Mouse (Mus musculus) heart, postnatal 0 days (tissue): ENCODE measurements at regions not wholly inside any gene's neighbourhood (a gene's known extent, or its start where the extent isn't known, plus 50 kb on each side); places are given as distances from the start of the nearest gene placed in this dataset.
A peak's percentile ranks its signal among the peaks of the same experiment; 100 is the strongest.

Experiments used
- ATAC-seq: fragments of 200-750 bp; cut with Nextera tagmentation; 2 replicates; pipeline ENCODE4 v1.8.0; 2017; ENCODE audit warnings: low read depth, moderate number of reproducible peaks, moderate library complexity; ENCODE audit not compliant: insufficient read depth
- DNase-seq: peaks from one replicate; pipeline ENCODE4 v3.0.0-alpha.2; 2016; ENCODE audit warnings: low spot score
- H3K27ac ChIP-seq: fragments of 300-500 bp; sonication (generic); 2 replicates; pipeline ENCODE4 v1.5.1; 2014; ENCODE audit warnings: low read depth, mild to moderate bottlenecking
- H3K27me3 ChIP-seq: fragments of 300-500 bp; sonication (generic); 2 replicates; pipeline ENCODE4 v1.6.1; 2014; ENCODE audit warnings: low read length, mixed read lengths; ENCODE audit not compliant: control insufficient read depth, insufficient read depth
- H3K36me3 ChIP-seq: fragments of 300-500 bp; sonication (generic); replicated peaks from 2 replicates; pipeline ENCODE4 v1.6.1; 2014; ENCODE audit warnings: low read length, mixed read lengths; ENCODE audit not compliant: control insufficient read depth, insufficient read depth
- H3K4me1 ChIP-seq: fragments of 300-500 bp; sonication (generic); 2 replicates; pipeline ENCODE4 v1.6.1; 2014; ENCODE audit warnings: antibody characterized with exemption; ENCODE audit not compliant: control insufficient read depth, insufficient read depth
- H3K4me2 ChIP-seq: fragments of 300-500 bp; sonication (generic); 2 replicates; pipeline ENCODE4 v1.6.1; 2014; ENCODE audit warnings: low read depth, mild to moderate bottlenecking, low read length, moderate library complexity
- H3K4me3 ChIP-seq: fragments of 300-500 bp; sonication (generic); 2 replicates; pipeline ENCODE4 v1.5.1; 2014; ENCODE audit warnings: low read depth, low read length
- H3K9ac ChIP-seq: fragments of 300-500 bp; sonication (generic); replicated peaks from 2 replicates; pipeline ENCODE4 v1.6.1; 2014; ENCODE audit warnings: low read depth, low read length, mixed read lengths
- H3K9me3 ChIP-seq: fragments of 300-500 bp; sonication (generic); replicated peaks from 2 replicates; pipeline ENCODE4 v1.6.1; 2016; ENCODE audit warnings: low read length; ENCODE audit not compliant: control insufficient read depth
- CTCF ChIP-seq: IDR thresholded peaks from 2 replicates; pipeline ENCODE4 v1.5.1; 2016; ENCODE audit warnings: antibody characterized with exemption, control low read depth, low read depth
- EP300 ChIP-seq: IDR thresholded peaks from 2 replicates; pipeline ENCODE4 v1.6.1; 2016; ENCODE audit warnings: antibody characterized with exemption, low read depth
- WGBS: fragments of 180-500 bp; shearing (Covaris S2); extraction: QIAGEN DNeasy Blood & Tissue Kit; methylation state at CpG from one replicate; pipeline ENCODE4 v1.1.7; 2014; 5-methylcytosine and 5-hydroxymethylcytosine counted together

GRCm38 (mm10) chr1:157717131-157717530 lies 210.6 kb downstream of the Sec16b start:
- ATAC-seq (no peak), DNase-seq (no peak)
- no peaks in the 10 kb centered on the region for H3K4me1 ChIP-seq
- no peak overlapping the region for H3K4me3 ChIP-seq
- H3K27ac ChIP-seq: no peak overlapping the region
- TF ChIP-seq EP300: no peak
- no peak for TF ChIP-seq CTCF
- no peaks in the 10 kb centered on the region for H3K27me3 ChIP-seq
- no peaks in the 10 kb centered on the region for H3K9me3 ChIP-seq
- 48% methylated on average over 5 of the region's 5 CpGs for WGBS
- no peaks in the 10 kb centered on the region for H3K36me3 ChIP-seq
- H3K9ac ChIP-seq: no peak overlapping the region
- no peak overlapping the region for H3K4me2 ChIP-seq

GRCm38 (mm10) chr1:157721946-157722345 lies 215.4 kb downstream of the Sec16b start:
- Histone ChIP-seq H3K27me3 (no peaks in the 10 kb centered on the region), H3K9me3 (no peaks in the 10 kb centered on the region), H3K4me1 (no peaks in the 10 kb centered on the region), H3K9ac (no peak overlapping the region), H3K27ac (no peak overlapping the region), H3K4me3 (no peak overlapping the region), H3K4me2 (no peak overlapping the region), H3K36me3 (no peaks in the 10 kb centered on the region)
- ATAC-seq (no peak), DNase-seq (no peak)
- TF ChIP-seq CTCF: no peak
- no peak for TF ChIP-seq EP300
- 72% methylated on average over 5 of the region's 5 CpGs for WGBS

GRCm38 (mm10) chr1:157731124-157731523 lies 224.6 kb downstream of the Sec16b start:
- TF ChIP-seq EP300: no peak
- Histone ChIP-seq H3K4me3 (no peak overlapping the region), H3K27me3 (no peaks in the 10 kb centered on the region), H3K27ac (no peak overlapping the region), H3K9me3 (no peaks in the 10 kb centered on the region), H3K9ac (no peak overlapping the region), H3K36me3 (no peaks in the 10 kb centered on the region), H3K4me1 (no peaks in the 10 kb centered on the region), H3K4me2 (no peak overlapping the region)
- ATAC-seq: no peak
- no peak for DNase-seq
- WGBS: 69% methylated on average over 1 of the region's 1 CpGs

GRCm38 (mm10) chr1:157740725-157741665 lies 234.5 kb downstream of the Sec16b start:
- ATAC-seq: no peak
- TF ChIP-seq EP300 (no peak), CTCF (no peak)
- 65% methylated on average over 13 of the region's 13 CpGs for WGBS
- H3K4me2 ChIP-seq: no peak overlapping the region
- no peak for DNase-seq
- no peaks in the 10 kb centered on the region for H3K9me3 ChIP-seq
- H3K27ac ChIP-seq: no peak overlapping the region
- H3K36me3 ChIP-seq: no peaks in the 10 kb centered on the region
- no peaks in the 10 kb centered on the region for H3K4me1 ChIP-seq
- H3K4me3 ChIP-seq: no peak overlapping the region
- no peak overlapping the region for H3K9ac ChIP-seq
- no peaks in the 10 kb centered on the region for H3K27me3 ChIP-seq

GRCm38 (mm10) chr1:157745611-157746010 lies 239.1 kb downstream of the Sec16b start:
- H3K4me2 ChIP-seq: no peak overlapping the region
- H3K27me3 ChIP-seq: no peaks in the 10 kb centered on the region
- H3K27ac ChIP-seq: no peak overlapping the region
- H3K4me3 ChIP-seq: no peak overlapping the region
- ATAC-seq: no peak
- H3K36me3 ChIP-seq: no peaks in the 10 kb centered on the region
- H3K9me3 ChIP-seq: no peaks in the 10 kb centered on the region
- H3K9ac ChIP-seq: no peak overlapping the region
- DNase-seq: no peak
- TF ChIP-seq CTCF (peak; percentile 66), EP300 (no peak)
- H3K4me1 ChIP-seq: no peaks in the 10 kb centered on the region
